Mouse (Mus musculus): Measurements from ENCODE around the gene Prss21. TPM values are rescaled to one million over a fixed set of nuclear protein-coding genes. Genes with fewer than 3 reads are reported as not detected.

Prss21 gene
- total RNA-seq (2021), result not detected

DNA sequence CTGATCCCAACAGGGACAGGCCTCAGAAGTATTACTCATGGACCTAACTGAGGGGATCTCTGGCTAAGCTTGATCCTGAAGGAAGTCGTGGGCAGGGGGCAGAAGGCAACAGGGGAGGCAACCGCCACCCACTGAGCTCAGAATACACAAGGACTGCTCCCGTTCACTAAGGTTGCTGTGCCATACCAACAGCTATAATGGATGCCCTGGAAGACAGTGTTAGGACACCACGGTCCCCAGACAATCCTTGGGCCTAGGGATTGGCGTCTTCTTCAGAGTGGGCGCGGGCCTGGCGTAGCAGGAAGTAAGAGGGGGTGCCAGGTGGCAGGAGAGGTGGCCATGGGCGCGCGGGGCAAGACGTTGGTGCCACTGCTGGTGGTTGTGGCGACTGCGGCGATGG is at the start of gene Prss21:
Prss21 (plus strand) TSS at position 301 of the 400 bp plus-strand sequence.
- DNase-seq, result no peak
- intact Hi-C loops (cut with DNase I), result no loop called here

DNA sequence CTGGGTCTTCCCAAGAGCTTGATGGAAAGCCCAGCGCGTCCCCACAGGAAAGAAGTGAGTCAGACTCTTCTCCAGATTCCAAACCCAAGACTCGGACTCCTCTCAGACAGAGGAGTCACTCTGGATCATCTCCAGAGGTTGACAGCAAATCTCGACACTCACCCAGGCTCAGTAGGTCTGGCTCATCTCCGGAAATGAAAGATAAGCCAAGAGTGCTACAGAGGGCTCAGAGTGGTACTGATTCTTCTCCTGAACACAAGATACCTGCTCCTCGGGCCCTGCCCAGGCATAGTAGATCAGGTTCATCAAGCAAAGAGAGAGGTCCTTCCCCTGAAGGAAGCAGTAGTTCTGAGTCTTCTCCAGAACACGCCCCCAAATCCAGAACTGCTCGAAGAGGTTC is 49.3 kb upstream of the Prss21 start:
- intact Hi-C loops (cut with DNase I), result no loop called here
- no peak for DNase-seq

DNA sequence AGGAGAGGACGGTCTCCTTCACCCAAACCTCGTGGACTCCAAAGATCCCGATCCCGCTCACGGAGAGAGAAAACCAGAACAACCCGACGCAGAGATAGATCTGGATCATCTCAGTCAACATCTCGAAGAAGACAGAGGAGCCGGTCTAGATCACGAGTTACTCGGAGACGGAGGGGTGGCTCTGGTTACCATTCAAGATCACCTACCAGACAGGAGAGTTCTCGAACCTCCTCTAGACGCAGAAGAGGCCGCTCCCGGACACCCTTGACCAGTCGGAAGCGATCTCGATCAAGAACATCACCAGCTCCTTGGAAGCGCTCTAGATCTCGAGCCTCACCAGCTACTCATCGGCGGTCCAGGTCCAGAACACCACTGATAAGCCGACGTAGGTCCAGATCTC is 48.6 kb upstream of the Prss21 start:
- intact Hi-C loops (cut with DNase I), result no loop called here
- DNase-seq, result no peak

DNA sequence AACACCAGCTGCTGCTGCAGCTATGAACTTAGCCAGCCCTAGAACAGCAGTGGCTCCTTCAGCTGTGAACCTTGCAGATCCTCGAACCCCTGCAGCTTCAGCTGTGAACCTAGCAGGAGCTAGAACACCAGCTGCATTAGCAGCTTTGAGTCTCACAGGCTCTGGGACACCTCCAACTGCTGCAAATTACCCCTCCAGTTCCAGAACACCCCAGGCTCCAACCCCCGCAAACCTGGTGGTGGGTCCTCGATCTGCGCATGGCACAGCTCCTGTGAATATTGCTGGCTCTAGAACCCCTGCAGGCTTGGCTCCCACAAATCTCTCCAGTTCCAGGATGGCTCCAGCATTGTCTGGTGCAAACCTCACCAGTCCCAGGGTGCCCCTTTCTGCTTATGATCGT is 47.1 kb upstream of the Prss21 start:
- intact Hi-C loops (cut with DNase I), result no loop called here
- DNase-seq, result no peak

DNA sequence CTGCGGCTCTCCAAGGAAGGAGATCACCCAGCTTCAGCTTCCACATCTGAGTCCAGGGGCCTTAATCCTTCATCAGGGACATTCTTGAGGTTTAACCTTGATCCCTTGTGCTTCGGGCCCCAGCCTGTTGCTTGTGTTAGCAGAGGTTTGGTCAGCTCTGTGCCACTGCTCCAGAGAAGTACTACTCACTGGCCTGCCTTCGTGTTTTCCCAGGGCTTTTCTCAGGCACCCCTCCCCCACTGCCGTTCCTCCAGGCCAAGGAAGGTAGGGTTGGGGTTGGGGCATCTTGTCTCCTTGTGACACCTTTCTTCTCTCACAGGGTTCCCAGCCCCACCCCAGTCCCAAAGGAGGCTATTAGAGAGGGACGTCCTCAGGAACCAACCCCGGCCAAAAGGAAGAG is 45.8 kb upstream of the Prss21 start:
- intact Hi-C loops (cut with DNase I), result no loop called here

DNA sequence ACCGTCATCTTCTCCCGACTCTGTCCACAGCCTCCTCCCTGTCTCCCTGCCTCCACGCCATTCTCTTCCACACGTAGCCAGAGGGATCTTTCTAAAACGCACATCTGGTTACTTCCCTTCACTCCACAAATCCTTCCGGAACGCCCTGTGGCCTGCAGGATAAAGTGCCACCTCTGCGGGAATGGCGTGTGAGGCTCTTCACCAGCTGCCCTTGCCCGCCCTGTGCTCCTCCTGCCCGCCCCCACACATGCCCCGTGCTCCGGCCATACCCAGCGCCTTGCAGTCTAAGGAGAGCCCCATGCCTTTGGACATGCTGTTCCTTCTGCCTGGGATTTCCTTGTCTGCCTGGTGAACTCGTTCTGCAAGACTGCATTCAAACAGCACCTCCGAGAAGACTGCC is 44.8 kb upstream of the Prss21 start:
- intact Hi-C loops (cut with DNase I), result no loop called here
- no peak for DNase-seq

More for the DNA sequence above, 45.8 kb upstream of the Prss21 start:
- no peak for DNase-seq

DNA sequence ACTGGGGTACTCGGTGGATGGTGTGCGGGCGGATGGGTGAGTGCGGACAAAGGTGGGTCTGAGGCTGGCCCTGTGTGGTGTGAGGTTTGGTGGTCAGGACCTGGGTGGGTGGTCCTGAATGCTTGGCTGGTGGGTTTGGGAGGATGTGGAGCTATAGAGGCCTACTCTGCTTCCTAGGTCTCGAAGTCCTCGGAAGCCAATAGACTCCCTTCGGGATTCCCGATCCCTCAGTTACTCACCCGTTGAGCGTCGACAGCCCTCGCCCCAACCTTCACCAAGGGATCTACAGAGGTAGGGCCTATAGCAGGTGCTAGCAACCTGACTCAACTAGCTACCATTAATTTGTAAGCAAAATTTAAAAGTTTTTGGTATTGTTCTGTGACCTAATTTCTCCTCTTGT is 44.2 kb upstream of the Prss21 start:
- DNase-seq, result no peak
- intact Hi-C loops (cut with DNase I), result loop anchor here (2.0 kb wide), 1 partner anchor 13 kb away; no protein-coding TSS in a partner anchor

DNA sequence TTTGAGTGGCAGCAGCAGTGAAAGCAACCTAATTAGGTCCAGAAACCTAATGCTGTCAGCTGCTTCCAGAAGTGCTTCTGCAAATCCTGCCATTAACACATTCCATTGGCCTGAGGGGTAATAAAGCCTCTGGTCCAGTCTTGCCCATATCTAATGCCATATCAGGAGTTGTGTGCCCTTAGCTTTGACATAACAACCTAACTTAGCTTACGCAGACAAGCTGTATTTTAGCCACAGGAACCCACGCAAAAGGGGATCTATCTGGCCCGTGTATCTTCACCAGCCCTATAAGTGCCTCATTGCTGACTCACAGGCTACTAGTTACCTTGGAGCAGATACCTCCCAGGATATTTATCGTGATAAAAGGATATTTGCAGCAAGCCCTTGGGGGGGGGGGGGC is 42.3 kb upstream of the Prss21 start:
- DNase-seq, result no peak
- intact Hi-C loops (cut with DNase I), result loop anchor here (2.0 kb wide), 1 partner anchor 15 kb away; no protein-coding TSS in a partner anchor

DNA sequence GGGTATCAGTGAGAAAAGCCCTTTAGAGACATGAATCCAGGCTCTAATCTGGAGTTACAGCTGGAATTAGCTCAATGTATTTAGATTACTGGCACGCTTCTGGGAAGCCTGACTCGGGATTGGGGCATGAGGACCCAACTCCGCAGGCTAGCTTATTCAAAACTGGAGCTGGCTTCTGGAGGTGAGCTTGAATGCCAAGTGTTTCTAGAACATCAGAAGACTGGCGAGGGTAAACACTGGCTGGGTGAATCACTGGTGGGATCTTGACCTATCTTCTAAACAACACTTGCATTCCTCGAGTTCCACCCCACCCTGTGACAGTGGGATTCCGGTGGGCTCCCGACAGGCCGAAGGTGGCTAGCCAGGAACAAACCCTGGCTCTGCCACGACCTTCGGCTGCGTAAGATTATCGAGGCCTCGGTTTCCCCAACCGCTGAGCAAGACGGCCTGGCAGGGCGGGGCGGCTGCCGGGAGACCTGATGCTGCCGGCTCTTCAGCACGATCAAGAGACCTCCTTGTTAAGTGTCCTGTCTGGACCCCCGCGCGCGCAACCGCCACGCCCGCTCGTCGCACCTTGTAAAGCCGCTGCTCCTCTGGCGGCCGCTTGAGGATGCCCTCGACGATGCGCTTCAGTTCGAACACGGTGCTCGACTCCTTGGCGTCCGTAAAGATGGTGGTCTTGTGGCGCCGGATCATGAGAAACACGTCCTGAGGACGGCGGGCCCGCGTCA is 39.4 kb upstream of the Prss21 start:
- intact Hi-C loops (cut with DNase I), result no loop called here
- peak; percentile 64 for DNase-seq

DNA sequence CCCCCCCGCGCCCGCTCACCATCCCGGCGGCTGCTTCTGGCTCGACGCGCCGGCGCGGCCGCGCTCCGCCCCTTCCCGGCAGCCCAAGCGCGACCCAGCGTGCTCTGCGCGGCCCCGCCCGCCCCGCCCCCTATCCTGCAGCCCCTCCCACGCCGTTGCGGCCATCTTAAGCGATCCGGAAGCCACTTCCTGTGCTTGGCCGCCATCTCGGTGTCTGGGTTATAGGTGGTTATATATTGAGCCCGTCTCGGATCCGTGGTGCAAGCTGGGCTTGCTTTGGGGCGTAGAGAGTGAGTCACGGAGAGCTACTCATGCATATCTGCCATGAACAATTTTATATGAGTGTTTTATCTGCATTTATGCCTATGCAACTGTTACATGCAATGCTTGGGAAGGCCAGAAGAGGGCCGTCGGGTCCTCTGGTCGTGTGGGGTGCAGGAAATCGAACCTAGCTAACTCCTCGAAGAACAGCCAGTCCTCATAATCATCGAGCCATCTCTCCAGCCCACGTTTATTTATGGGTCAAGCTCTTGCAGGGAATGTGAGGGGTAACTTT is 38.7 kb upstream of the Prss21 start, which contains the start of gene Elob:
Elob (minus strand) TSS at position 73 of the 556 bp plus-strand sequence.
- intact Hi-C loops (cut with DNase I), result no loop called here
- DNase-seq, result peak; percentile 90

DNA sequence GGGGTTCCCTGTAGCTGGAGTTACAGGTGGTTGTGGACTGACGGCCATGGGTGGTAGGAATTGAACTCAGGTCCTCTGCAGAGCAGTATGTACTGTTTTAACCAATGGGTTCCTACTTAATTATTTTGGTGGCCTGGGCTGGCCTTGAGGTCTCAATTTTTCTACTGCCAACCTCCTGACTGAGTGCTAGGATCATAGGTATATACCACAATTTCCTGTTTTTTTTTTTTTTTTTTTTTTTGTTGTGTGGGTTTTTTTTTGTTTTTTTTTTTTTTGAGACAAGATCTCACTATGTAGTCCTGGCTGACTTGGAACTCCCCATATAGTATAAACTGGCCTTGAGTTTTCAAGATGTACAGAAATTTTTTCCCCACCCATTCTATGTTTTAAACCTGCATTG is 36.7 kb upstream of the Prss21 start:
- DNase-seq, result no peak
- intact Hi-C loops (cut with DNase I), result no loop called here

DNA sequence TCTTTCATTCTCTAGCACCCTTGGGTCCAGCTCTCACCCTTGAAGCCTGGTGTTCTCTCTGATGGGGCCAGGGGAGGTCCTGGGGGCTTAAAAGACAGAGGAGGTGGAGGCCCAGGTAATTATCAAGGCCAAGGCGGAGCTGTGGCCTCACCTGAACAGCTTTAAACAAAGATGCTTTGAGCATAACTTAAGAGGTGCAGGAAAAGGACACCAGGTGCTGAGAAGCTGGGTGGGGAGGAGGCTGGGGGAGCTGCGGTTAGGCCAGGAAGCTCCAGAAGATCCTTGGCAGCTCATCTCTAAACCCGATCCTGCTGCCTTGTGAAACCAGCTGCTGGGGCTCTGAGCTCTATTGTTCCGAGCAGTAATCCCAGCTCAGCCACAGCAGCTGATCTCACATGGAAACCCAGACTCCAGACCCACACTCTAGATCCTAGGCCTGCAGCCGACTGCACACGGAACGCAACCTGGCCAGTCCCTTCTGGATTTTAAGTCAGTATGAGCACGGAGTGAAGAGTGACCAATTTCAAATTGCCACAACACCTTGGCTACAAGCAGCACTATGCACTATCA is 31.8 kb upstream of the Prss21 start, which contains the start of gene Prss33:
Prss33 (minus strand) TSS at position 51 of the 570 bp plus-strand sequence.
- intact Hi-C loops (cut with DNase I), result no loop called here

DNA sequence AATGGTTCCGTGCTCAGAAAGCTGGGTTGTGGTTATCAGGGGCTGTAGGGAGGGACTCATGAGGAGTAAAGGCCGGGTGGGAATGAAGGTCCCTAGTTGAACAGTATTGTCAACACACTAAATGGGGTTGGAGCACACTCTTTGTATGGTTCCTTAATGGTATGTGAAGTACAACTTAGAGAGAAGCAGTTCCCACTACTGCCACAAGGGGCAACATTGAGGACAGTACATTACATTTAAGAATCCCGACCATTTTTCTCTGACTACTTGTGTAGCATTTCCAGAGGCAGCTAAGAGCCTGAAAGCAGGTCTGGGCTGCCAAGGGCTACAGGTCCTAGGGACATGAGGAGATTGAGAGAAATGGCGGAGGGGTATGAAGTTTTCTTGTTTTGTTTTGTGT is 26.7 kb upstream of the Prss21 start:
- DNase-seq, result peak; percentile 58
- intact Hi-C loops (cut with DNase I), result no loop called here

More for the DNA sequence above, 31.8 kb upstream of the Prss21 start, which contains the start of gene Prss33:
- DNase-seq, result no peak

DNA sequence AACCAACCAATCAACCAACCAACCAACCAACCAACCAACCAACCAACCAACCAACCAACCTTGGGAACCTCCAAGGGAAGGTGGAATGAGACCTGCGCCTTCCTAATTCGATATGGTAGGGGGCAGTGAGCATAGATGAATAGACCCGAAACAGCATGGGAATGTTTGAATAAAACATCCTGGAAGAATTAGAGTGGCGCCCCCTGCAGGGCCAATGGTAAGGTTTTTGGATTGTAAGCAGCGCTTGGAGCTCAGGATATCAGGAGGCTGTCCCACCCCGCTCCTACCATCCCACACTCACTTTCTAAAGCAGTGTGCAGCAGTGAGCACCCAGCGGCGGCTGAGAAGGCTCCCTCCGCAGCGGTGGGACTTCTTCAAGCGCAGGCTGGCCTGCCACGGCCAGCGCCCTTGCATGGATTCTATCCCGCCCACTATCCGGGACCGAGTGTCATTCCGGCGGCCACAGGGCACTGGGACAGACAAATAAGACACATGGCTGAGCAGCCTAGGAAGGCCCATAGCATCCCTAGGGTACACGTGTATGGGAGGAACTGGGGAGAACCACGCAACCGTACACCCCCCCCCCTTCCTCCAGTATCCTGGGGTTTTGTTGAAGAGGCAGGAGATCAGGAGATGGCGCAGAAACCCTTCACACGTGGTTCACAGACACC is 24.6 kb upstream of the Prss21 start:
- intact Hi-C loops (cut with DNase I), result no loop called here
- DNase-seq, result no peak

DNA sequence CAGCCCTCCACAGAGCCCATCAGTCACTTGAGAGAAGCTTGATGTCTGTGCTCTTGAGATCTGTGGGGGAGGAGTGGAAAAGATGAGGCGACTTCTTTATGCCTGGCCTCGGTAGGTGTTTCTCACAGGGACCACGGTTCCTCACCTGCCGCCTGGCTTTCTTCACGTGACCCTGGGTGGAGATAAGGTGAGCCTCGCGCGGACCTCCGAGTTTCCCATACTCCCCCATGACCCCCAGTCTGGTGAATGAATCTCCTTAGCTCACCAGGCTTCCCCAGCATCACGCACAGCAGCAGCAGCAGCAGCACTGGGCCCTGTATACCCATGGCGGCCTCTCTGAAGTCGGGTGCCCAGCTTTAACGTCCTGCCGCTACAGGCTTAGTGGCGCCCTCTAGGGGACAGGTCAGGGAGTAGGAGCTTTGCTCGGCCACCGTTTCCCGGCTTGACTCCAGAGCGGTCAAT is 24.0 kb upstream of the Prss21 start, which contains the start of the genes Prss32 and Prss41:
Prss32 (plus strand) TSS at position 44 of the 462 bp plus-strand sequence.
Prss41 (minus strand) TSS at position 361 of the 462 bp plus-strand sequence.
- DNase-seq, result peak; percentile 59
- intact Hi-C loops (cut with DNase I), result no loop called here

DNA sequence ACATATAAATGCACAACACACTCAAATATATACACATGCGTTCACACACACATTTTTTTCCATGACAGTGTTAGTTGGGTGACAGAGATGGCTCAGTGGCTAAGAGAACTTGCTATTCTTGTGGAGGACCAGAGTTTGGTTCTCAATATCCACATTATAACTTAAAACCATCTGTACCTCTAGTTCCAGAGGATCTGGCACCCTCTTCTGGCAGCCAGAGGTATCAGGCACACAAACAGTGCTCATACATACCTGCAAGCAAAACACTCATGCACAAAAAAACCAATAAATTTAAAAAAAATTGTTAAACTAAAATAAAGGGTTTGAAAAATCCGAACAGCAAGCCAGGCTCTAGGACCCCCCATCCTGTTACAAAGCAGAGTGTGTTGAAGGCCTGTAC is 17.8 kb upstream of the Prss21 start:
- intact Hi-C loops (cut with DNase I), result loop anchor here (5.0 kb wide), 1 partner anchor 112 kb away; no protein-coding TSS in a partner anchor
- no peak for DNase-seq

DNA sequence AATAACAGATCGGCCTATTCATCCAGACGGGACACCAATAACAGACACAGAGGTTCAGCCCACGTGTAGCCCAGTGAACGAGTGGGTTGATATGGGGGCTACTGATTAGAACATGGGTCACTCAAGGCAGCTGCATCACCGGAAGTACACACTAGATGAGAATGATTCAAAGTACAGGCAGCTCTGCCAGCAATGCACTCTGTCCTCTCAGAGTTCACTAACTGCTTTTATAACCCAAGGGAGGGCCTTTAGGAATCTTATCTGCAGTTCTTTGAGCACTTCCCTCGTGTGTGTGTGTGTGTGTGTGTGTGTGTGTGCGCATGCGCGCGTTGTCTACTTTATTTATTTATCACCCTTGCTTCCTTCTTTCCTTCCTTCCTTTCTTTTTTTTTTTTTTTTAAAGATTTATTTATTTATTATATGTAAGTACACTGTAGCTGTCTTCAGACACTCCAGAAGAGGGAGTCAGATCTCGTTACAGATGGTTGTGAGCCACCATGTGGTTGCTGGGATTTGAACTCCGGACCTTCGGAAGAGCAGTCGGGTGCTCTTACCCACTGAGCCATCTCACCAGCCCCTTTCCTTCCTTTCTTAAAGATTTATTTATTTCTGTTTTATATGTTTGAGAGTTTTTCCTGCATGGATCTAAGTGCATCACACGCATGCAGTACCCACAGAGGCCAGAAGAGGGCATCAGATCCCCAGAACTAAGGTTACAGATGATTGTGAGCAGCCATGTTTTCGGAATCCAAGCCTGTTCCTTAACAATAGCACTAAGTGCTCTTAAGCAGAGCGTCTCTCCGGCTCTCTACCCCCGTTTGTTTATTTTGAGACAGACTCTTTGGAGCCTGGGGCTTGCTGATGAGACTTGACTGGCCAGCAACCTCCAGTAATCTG is 16.8 kb upstream of the Prss21 start:
- intact Hi-C loops (cut with DNase I), result loop anchor here (5.0 kb wide), 1 partner anchor 111 kb away; no protein-coding TSS in a partner anchor

DNA sequence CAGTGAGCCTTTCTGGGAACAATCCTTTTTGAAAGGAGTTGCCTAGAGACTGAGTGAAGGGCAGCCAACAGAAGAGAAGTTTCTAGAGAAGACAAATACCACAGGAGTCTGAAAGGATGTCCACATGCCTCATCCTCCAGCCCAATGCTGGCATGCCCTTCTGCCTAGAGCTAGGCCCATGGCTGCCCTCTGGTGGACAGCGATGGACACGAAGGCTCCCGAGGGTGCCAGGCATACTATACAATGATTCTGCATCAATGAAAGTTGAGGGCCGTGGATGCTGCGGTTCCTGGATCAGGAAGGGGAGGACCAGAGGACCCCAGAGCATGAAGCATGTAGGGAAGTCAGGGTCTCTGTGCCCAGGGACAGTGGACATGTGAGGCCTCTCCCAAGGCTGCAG is 14.6 kb upstream of the Prss21 start:
- intact Hi-C loops (cut with DNase I), result loop anchor here (5.0 kb wide), 1 partner anchor 109 kb away; no protein-coding TSS in a partner anchor
- peak; percentile 77 for DNase-seq

More for the DNA sequence above, 16.8 kb upstream of the Prss21 start:
- DNase-seq, result peak; percentile 69

DNA sequence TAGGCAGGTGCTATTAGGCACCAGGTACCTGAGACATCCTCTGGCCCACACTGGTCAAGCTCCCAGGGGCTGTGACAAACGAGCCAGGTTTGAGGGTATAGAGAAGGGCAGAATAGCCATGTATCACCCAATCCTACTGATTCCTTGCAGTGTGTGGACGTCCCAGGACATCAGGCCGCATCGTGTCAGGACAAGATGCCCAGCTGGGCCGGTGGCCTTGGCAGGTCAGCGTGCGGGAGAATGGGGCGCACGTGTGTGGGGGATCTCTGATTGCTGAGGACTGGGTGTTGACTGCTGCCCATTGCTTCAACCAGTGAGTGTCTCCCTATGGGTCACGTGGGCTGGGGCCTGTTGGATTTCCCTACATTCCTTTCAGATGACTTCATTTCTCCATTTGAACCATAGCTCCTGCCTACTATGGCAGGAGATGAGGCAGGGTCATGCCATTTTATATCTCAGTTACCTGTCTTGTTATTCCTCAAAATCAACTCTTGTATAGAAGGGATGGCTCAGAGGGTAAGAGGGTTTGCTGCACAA is 13.6 kb upstream of the Prss21 start:
- intact Hi-C loops (cut with DNase I), result loop anchor here (5.0 kb wide), 1 partner anchor 108 kb away; no protein-coding TSS in a partner anchor
- DNase-seq, result no peak
